Mouse (Mus musculus): ENCODE measurements around the gene Gm5622. TPM values are rescaled to one million over a fixed set of nuclear protein-coding genes. Genes with fewer than 3 reads are reported as not detected.

Gene Gm5622
- polyA plus RNA-seq (2014; fragmentation: Illumina TruSeq; extraction: RNeasy Lipid Tissue Mini Kit (QIAGEN cat#74804); ENCODE audit: insufficient read depth, low read depth, low replicate concordance) = not detected

GRCm38 (mm10) chr14:51552490-51552889 is at the start of gene Gm5622:
Gene Gm5622, plus strand, starts transcription at chr14:51552790.

GRCm38 (mm10) chr14:51573963-51574362 is 21.4 kb downstream of the Gm5622 start, which contains the start of gene Gm17175:
Gene Gm17175, minus strand, starts transcription at chr14:51574063.

GRCm38 (mm10) chr14:51592039-51592438 is 39.4 kb downstream of the Gm5622 start, which contains the start of gene Gm17174:
Gene Gm17174, minus strand, starts transcription at chr14:51592139.

GRCm38 (mm10) chr14:51611210-51611609 is 58.6 kb downstream of the Gm5622 start, which contains the start of gene Gm17078:
Gene Gm17078, minus strand, starts transcription at chr14:51611310.

GRCm38 (mm10) chr14:51635566-51635965 is 83.0 kb downstream of the Gm5622 start, which contains the start of gene Gm4181:
Gene Gm4181, minus strand, starts transcription at chr14:51635666.

GRCm38 (mm10) chr14:51695368-51695767 is 142.8 kb downstream of the Gm5622 start, which contains the start of gene Gm17079:
Gene Gm17079, minus strand, starts transcription at chr14:51695468.

Other genes with a start within 250 kb of the Gm5622 start
- gene Gm7247, start 191.0 kb upstream of the Gm5622 start, polyA plus RNA-seq (2014; fragmentation: Illumina TruSeq; extraction: RNeasy Lipid Tissue Mini Kit (QIAGEN cat#74804); ENCODE audit: insufficient read depth, low read depth, low replicate concordance) = not detected
- gene Vmn2r88, start 142.0 kb upstream of the Gm5622 start, polyA plus RNA-seq (2014; fragmentation: Illumina TruSeq; extraction: RNeasy Lipid Tissue Mini Kit (QIAGEN cat#74804); ENCODE audit: insufficient read depth, low read depth, low replicate concordance) = not detected
- not detected for gene Vmn2r89, start 100.9 kb upstream of the Gm5622 start, polyA plus RNA-seq (2014; fragmentation: Illumina TruSeq; extraction: RNeasy Lipid Tissue Mini Kit (QIAGEN cat#74804); ENCODE audit: insufficient read depth, low read depth, low replicate concordance)
- gene Gm17175, start 21.3 kb downstream of the Gm5622 start, polyA plus RNA-seq (2014; fragmentation: Illumina TruSeq; extraction: RNeasy Lipid Tissue Mini Kit (QIAGEN cat#74804); ENCODE audit: insufficient read depth, low read depth, low replicate concordance) = not detected
- gene Gm17174, start 39.3 kb downstream of the Gm5622 start, polyA plus RNA-seq (2014; fragmentation: Illumina TruSeq; extraction: RNeasy Lipid Tissue Mini Kit (QIAGEN cat#74804); ENCODE audit: insufficient read depth, low read depth, low replicate concordance) = not detected
- gene Gm17078, start 58.5 kb downstream of the Gm5622 start, polyA plus RNA-seq (2014; fragmentation: Illumina TruSeq; extraction: RNeasy Lipid Tissue Mini Kit (QIAGEN cat#74804); ENCODE audit: insufficient read depth, low read depth, low replicate concordance) = not detected
- gene Gm4181, start 82.9 kb downstream of the Gm5622 start, polyA plus RNA-seq (2014; fragmentation: Illumina TruSeq; extraction: RNeasy Lipid Tissue Mini Kit (QIAGEN cat#74804); ENCODE audit: insufficient read depth, low read depth, low replicate concordance) = not detected
- gene Gm17079, start 142.7 kb downstream of the Gm5622 start, polyA plus RNA-seq (2014; fragmentation: Illumina TruSeq; extraction: RNeasy Lipid Tissue Mini Kit (QIAGEN cat#74804); ENCODE audit: insufficient read depth, low read depth, low replicate concordance) = not detected
- not detected for gene Gm5800, start 164.4 kb downstream of the Gm5622 start, polyA plus RNA-seq (2014; fragmentation: Illumina TruSeq; extraction: RNeasy Lipid Tissue Mini Kit (QIAGEN cat#74804); ENCODE audit: insufficient read depth, low read depth, low replicate concordance)
- not detected for gene Ang4, start 220.8 kb downstream of the Gm5622 start, polyA plus RNA-seq (2014; fragmentation: Illumina TruSeq; extraction: RNeasy Lipid Tissue Mini Kit (QIAGEN cat#74804); ENCODE audit: insufficient read depth, low read depth, low replicate concordance)
- gene AY358078, start 247.3 kb downstream of the Gm5622 start, polyA plus RNA-seq (2014; fragmentation: Illumina TruSeq; extraction: RNeasy Lipid Tissue Mini Kit (QIAGEN cat#74804); ENCODE audit: insufficient read depth, low read depth, low replicate concordance) = not detected

Data from lung, adult 10 weeks (tissue).